Mouse (Mus musculus) lung, adult 2 months (tissue): ENCODE measurements around the gene Slc7a4. TPM values are rescaled to one million over a fixed set of nuclear protein-coding genes. Genes with fewer than 3 reads are reported as not detected.
A peak's percentile ranks its signal among the peaks of the same experiment; 100 is the strongest.

Experiments
- DNase-seq: peaks from one replicate; pipeline ENCODE4 v3.0.0; 2022
- H3K4me1 ChIP-seq: fragments of 200-500 bp; 2 replicates; pipeline ENCODE4 v1.6.1; 2011; ENCODE audit warnings: low read length; ENCODE audit not compliant: control insufficient read depth, insufficient read depth
- H3K4me3 ChIP-seq: fragments of 200-500 bp; replicated peaks from 2 replicates; pipeline ENCODE3; 2011; ENCODE audit warnings: low read depth, mild to moderate bottlenecking, control low read depth, low read length; ENCODE audit errors: extremely low read depth
- CTCF ChIP-seq: fragments of 200-500 bp; IDR thresholded peaks from 2 replicates; pipeline ENCODE4 v1.5.1; 2011; ENCODE audit warnings: mild to moderate bottlenecking, low read length, control low read depth; ENCODE audit not compliant: insufficient read depth
- POLR2A ChIP-seq: fragments of 200-500 bp; IDR thresholded peaks from 2 replicates; pipeline ENCODE4 v1.6.1; 2011; ENCODE audit warnings: low read depth, mild to moderate bottlenecking, control low read depth, low read length, borderline replicate concordance; ENCODE audit errors: extremely low read depth
- WGBS: fragments of 180-500 bp; shearing (Covaris S2); methylation state at CpG from one replicate; pipeline ENCODE4 v1.1.7; 2018; 5-methylcytosine and 5-hydroxymethylcytosine counted together
- polyA plus RNA-seq: library from polyadenylated mRNA; depleted of rRNA; stranded (reverse); fragments of >200 nt; gene quantifications from 2 replicates; pipeline ENCODE4 v1.2.3, GENCODE M21; 2012

Gene Slc7a4
- polyA plus RNA-seq, 1 experiment, result 38.4 TPM

DNA sequence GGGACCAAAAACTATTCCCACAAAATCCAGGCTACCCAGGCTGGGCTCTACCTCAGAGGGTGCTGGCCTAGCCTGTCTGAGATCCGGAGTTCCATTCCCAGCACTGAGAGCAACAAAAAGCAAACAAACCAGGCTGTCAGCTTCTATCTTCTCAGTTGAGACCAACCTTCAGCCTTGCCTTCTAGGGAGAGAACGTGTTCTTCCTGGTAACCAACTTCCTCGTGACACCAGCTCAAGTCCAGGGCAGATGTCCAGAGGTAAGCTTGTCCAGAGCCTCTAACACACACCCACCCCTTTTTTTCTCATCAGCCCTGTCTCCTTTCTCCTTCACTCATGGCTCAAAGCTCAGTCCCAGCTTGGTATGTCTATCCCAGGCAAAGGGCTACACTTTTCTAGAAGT lies 18.2 kb downstream of the Slc7a4 start:
- H3K4me1 ChIP-seq, result 0 out of 2 replicates have a peak, but pooled peaks cover 2% of the 10 kb centered on the region
- WGBS, result 57% methylated on average over 3 of the region's 3 CpGs
- TF ChIP-seq CTCF, result no peak
- no peak for TF ChIP-seq POLR2A
- H3K4me3 ChIP-seq, result no peak overlapping the region
- DNase-seq, result no peak

DNA sequence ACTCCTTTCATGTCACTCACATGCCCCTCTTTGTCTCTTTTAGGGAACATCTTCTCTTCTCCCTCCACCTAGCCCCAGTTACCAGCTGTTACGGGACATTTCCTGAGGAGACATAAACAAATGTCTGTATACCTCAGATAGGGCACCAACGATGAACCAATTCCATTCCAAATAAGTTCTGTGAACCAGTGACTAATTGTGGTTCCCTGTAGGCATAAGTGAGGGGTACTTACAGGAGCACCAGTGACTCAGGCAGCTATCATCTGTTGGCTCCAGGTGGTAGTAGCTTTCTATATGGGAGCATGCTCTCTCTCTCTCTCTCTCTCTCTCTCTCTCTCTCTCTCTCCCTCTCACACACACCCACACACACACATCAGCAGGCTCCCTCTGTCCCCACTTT lies 18.8 kb downstream of the Slc7a4 start:
- Histone ChIP-seq H3K4me1 (0 out of 2 replicates have a peak, but pooled peaks cover 2% of the 10 kb centered on the region), H3K4me3 (no peak overlapping the region)
- TF ChIP-seq POLR2A (no peak), CTCF (no peak)
- WGBS, result 39% methylated on average over 2 of the region's 2 CpGs
- DNase-seq, result no peak

DNA sequence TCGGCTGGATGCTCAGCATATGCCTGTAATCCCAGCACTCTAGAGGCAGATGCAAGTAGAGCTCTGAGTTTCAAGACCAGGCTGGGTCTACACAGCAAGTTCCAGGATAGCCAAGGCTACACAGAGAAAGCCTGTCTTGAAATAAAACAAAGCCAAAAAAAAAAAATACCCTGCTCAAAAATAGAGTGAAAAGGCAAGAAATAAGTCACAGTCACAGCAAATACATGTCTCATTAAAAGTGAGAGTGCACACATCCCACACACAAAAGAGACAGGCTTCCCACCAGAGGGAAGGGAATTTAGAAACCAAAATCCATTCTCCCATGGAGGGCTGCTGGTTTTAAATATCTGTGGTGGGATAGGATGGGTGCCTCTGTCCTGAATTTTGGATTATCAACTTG lies 19.4 kb downstream of the Slc7a4 start:
- no peak for TF ChIP-seq POLR2A
- TF ChIP-seq CTCF, result no peak
- no peak for DNase-seq
- H3K4me1 ChIP-seq, result 0 out of 2 replicates have a peak, but pooled peaks cover 2% of the 10 kb centered on the region
- H3K4me3 ChIP-seq, result no peak overlapping the region
- 37% methylated on average over 1 of the region's 1 CpGs for WGBS

GRCm38 (mm10) chr16:17561751-17562208 lies 21.2 kb downstream of the Slc7a4 start, which contains the start of gene P2rx6:
Gene P2rx6, plus strand, starts transcription at chr16:17561885.
- no peak for DNase-seq
- no peak for TF ChIP-seq POLR2A
- TF ChIP-seq CTCF, result no peak
- WGBS, result 4% methylated on average over 10 of the region's 10 CpGs
- Histone ChIP-seq H3K4me1 (0 out of 2 replicates have a peak, but pooled peaks cover 2% of the 10 kb centered on the region), H3K4me3 (peak within 1 kb of the TSS; percentile 39)

DNA sequence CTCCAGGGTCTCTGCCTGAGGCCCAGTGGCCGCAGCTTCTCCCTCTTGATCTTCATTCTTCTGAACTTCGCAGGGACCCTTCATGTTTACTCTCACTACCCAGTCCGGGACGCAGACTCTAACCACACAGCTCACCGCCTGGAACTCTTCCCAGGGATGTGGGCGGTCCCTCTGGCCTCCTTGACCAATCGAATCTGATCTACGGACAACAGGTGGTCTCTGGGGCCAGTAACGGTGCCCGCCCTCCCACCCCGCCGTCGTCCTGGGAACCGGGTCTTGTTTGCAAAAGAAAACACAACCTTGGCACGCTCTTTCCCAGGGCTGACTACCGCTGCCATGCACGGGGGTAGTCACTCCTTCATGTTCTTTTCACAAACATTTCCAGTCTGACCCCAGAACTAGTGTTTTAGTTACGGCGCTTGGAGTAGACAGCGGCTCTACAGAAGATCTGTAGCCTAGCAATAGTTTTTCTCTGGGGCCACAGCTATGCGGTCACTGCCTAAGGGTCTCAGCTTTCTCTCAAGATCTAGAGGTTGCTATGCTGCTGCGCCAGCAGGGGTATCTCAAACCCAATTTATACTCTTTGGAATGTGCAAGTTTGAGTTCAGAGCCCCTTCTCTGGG lies 21.8 kb downstream of the Slc7a4 start, which contains the start of gene Lrrc74b:
TSS of gene Lrrc74b (minus strand) at position 120 of the 623 bp plus-strand sequence.
- TF ChIP-seq CTCF (no peak), POLR2A (no peak; the same call in 1 of the 2 replicates)
- 0 out of 2 replicates have a peak, but pooled peaks cover 2% of the 10 kb centered on the region for H3K4me1 ChIP-seq
- peak within 1 kb of the TSS; percentile 39 for H3K4me3 ChIP-seq
- DNase-seq, result peak; percentile 65
- 3% methylated on average over 22 of the region's 22 CpGs for WGBS

- DNase-seq, result no peak
- TF ChIP-seq POLR2A (no peak), CTCF (no peak)
- H3K4me1 ChIP-seq, result 0 out of 2 replicates have a peak, but pooled peaks cover 2% of the 10 kb centered on the region
- 74% methylated on average over 9 of the region's 9 CpGs for WGBS
- H3K4me3 ChIP-seq, result no peak overlapping the region
Observed at GRCm38 (mm10) chr16:17559396-17560027, 23.5 kb downstream of the Slc7a4 start.

DNA sequence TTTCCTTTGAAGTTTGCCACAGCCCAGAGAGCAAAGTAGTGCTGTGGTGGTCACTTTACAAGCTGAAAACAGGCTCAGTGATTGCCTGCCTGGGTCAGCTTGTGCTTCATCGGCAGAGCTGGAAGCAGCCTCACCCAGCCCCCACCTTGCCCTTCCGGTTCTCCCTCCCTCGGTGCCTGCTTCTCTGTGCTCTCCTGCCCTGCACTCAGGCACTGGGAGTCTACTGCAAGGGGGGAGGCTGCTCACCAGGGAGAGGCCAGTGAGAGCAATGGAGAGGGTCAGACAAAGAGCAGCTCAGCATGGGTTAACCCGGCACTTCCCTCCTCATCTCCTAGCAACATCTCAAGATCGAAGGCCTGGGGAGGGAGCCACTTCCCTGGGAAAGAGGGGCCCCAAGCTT lies 24.2 kb downstream of the Slc7a4 start:
- Histone ChIP-seq H3K4me1 (0 out of 2 replicates have a peak, but pooled peaks cover 2% of the 10 kb centered on the region), H3K4me3 (no peak overlapping the region)
- TF ChIP-seq CTCF, result no peak
- TF ChIP-seq POLR2A, result no peak
- whole genome bisulfite sequencing, result 11% methylated on average over 5 of the region's 5 CpGs
- no peak for DNase-seq

- TF ChIP-seq CTCF, result peak; percentile 96
- TF ChIP-seq POLR2A, result no peak
- peak; percentile 74 for DNase-seq
- Histone ChIP-seq H3K4me1 (0 out of 2 replicates have a peak, but pooled peaks cover 2% of the 10 kb centered on the region), H3K4me3 (no peak overlapping the region)
- 5% methylated on average over 5 of the region's 5 CpGs for WGBS
Observed at GRCm38 (mm10) chr16:17557947-17558480, 25.0 kb downstream of the Slc7a4 start.

GRCm38 (mm10) chr16:17556907-17557306 lies 26.1 kb downstream of the Slc7a4 start:
- WGBS, result 50% methylated on average over 4 of the region's 4 CpGs
- 0 out of 2 replicates have a peak, but pooled peaks cover 1% of the 10 kb centered on the region for H3K4me1 ChIP-seq
- no peak for DNase-seq
- H3K4me3 ChIP-seq, result no peak overlapping the region
- TF ChIP-seq CTCF (no peak), POLR2A (no peak)
